Mouse (Mus musculus) embryo, embryonic 11 days (tissue): ENCODE measurements around the gene Syn3.
A peak's percentile ranks its signal among the peaks of the same experiment; 100 is the strongest.

ENCODE experiments used
- DNase-seq: peaks from one replicate; pipeline ENCODE4 v3.0.0-alpha.2; 2015

Gene Syn3

DNA sequence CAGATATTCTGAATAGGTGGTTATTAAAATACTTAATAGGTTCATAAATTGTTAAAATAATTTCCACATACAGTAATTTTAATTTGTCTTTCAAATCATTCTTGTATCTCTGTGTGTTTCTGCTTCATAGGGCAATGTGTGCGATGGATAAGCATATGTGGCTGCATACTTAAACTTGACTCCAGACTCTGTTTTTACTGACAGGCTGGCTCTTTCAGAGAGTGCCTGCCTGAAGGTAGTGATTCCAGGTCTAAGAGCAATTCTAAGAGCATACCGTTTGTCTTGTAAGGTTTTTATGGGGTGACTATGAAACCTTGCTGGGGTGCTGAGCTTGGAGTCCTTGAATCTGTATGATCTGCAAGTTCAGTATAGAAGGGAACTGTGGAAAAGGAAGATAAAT is 472.8 kb downstream of the Syn3 start:
- no peak for DNase-seq

- no peak for DNase-seq
Observed at GRCm38 (mm10) chr10:86023149-86023548, 475.5 kb downstream of the Syn3 start.

- DNase-seq: no peak
Observed at GRCm38 (mm10) chr10:86022474-86022816, 476.3 kb downstream of the Syn3 start.

DNA sequence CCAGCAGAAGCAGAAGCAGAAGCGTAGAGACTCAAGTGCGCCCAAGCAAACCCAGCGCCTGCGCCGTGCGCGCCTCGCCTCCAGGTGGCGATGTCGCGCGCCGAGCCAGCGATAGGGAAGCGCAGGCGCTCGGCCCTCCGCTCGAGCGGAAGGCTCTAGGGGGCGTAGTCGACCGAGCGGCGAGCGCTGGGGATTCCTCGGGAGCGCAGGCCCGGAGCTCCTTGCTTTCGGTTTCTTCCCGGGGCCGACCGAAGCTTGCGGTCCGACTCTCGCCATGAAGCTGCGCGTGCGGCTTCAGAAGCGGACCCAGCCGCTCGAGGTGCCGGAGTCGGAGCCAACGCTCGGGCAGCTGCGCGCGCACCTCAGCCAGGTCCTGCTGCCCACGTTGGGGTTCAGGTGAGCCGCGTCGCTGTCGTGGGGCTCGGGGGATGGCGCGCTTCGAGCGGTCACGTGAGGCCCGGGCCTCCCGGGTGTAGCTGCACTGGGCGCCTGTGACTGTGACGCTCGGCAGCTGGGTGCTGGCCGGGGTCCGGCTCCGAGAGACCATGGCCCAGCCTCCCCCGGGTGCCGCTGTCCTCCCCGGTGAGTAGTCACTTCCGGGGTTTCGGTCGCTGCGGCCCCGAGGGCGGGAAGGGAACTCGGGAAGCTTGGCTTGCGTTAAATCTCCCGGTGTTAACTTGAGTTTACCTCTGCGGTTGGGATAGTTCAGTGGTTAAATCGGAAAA is 476.8 kb downstream of the Syn3 start, which contains the start of gene Fbxo7:
Gene Fbxo7 (plus strand): TSS at position 224 of the 725 bp plus-strand sequence.
- peak; percentile 95 for DNase-seq

- DNase-seq: no peak
Observed at GRCm38 (mm10) chr10:86021408-86021748, 477.3 kb downstream of the Syn3 start.

DNA sequence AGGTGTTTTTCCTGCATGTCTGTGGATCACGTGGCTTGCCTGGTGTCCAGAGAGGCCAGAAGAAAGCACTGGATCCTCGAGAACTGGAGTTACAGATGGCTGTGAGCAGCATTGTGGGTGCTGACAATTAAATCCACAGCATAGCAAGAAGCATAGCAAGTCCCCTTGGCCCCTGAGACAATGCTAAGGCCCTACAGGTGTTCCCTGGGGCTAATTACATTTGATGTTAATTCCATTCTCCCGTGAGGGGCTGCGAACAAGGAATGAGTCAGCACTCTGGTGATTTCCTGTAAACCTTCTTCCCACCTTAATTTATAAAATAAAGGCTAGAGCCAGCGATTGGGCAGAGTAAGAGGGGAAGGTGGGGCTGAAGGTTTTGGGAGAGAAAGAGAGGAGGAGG is 479.9 kb downstream of the Syn3 start:
- no peak for DNase-seq

GRCm38 (mm10) chr10:86017781-86018180 is 480.9 kb downstream of the Syn3 start:
- no peak for DNase-seq

DNA sequence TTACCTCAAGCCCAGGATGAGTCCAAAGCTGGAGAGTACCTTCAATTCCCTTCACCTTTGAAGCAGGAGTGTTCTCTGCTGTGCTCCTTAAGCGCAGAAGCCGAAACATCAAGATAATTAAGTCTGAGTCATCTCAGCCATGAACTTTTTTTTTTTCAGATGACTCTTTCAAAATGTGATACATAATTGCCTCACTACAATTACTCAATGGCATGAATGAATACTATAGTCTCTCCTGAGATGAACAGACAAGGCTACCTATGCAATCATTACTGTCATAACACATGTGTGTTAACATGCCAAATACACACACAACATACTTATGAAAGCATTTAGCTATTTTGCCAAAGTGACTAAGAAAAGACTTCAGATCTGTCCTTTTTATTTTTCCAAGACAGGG is 486.9 kb downstream of the Syn3 start, which contains the start of gene Bpifc:
Gene Bpifc (minus strand): TSS at position 115 of the 400 bp plus-strand sequence.
- DNase-seq: no peak

- no peak for DNase-seq
Observed at GRCm38 (mm10) chr10:86011172-86011571, 487.5 kb downstream of the Syn3 start.

- peak; percentile 12 for DNase-seq
Observed at GRCm38 (mm10) chr10:86010636-86011035, 488.1 kb downstream of the Syn3 start.

DNA sequence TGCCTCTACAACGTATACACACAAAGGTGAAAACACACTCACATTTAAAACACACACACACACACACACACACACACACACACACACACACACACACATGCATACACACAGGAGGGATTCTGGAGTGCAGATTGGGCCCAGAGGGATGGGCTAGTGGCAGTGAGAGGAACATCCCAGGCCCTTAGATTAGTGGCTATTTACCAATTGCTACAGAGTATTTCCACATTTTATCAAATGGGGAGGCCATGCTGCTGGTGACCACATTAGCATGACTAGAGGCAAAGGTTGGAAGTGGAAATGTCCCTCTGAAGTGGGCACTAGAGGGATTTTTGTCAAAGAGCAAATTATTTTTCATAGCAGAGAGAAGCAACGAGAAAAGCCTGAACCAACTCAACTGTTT is 489.0 kb downstream of the Syn3 start:
- no peak for DNase-seq

DNA sequence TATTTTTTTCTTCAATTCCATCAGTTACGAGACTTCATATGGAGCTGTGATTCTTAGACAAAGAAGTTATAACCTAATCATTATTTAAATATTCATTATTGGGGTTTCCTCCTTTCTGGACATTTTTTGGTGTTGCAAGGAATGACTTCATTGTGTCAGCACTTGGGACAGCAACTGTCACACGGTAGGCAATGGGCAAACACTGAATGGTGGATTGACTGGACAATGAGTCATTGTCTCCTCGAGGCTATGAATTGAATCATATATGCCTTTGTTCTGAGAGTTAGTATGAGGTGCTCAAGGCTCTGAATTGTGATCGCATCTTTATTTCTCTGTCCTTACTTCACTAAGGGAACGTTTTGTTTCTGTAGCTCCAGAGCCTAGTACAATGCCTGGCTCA is 492.2 kb downstream of the Syn3 start:
- no peak for DNase-seq
